Mouse (Mus musculus): ENCODE measurements around the gene Wdr66. TPM values are rescaled to one million over a fixed set of nuclear protein-coding genes. Genes with fewer than 3 reads are reported as not detected.

Gene Wdr66
- polyA plus RNA-seq, 1 experiment from 2014 or later = 6.8 TPM

DNA sequence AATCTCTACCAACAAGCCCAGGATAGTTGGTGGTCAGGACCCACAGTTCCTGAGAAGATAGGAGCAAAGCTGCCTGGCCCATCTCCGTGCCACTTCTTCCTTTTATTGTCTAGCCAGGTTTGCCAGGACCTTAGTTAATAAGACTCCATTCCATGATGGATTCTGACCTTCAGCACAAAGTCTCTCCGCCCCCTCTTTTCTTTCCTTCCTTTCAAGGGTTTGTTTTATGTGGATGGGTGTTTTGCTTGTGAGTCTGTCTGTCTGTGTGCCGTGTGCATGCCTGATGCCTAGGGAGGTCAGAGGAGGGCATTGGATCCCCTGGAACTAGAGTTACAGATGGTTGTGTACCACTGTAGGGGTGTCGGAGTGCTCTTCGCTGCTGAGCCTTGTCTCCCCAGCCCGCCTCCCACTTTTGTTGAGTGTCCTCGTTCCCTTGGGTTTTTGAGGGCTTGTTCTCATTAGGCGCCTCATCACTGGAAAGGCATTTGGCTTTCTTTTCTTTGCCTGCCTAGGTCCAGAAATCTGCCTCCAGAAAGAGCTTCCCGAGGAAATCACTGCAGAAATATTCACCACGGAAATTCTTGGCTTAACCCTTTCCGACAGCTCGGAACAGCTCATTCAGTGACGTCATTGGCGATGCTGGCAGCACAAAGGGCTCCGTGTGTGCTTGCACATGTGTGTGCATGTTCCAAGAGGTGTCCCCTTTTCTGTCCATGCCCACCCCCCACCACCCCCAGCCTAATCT lies 74.3 kb downstream of the Wdr66 start:
- ATAC-seq (replicated peaks; ENCODE audit: insufficient number of reproducible peaks, low FRiP score, low TSS enrichment, low read depth) = no peak
- Histone ChIP-seq H3K36me3 (replicated peaks; ENCODE audit: control insufficient read depth, insufficient read depth, low read depth, low read length) (no peaks in the 10 kb centered on the region), H3K4me2 (ENCODE audit: low read depth, low read length) (no peak overlapping the region), H3K4me1 (ENCODE audit: control insufficient read depth, insufficient read depth, low read length) (no peaks in the 10 kb centered on the region; the same call in 1 of the 2 replicates), H3K4me3 (ENCODE audit: low read depth, low read length) (no peak overlapping the region), H3K27me3 (ENCODE audit: control insufficient read depth, insufficient read depth, low read length) (no peaks in the 10 kb centered on the region), H3K9me3 (replicated peaks; ENCODE audit: control insufficient read depth, low read length) (no peaks in the 10 kb centered on the region), H3K27ac (replicated peaks; ENCODE audit: low read depth, low read length) (no peak overlapping the region), H3K9ac (replicated peaks; ENCODE audit: low read length) (no peak overlapping the region)
- peak; percentile 18 for DNase-seq (ENCODE audit: low spot score)
- WGBS = 72% methylated on average over 15 of the region's 15 CpGs

DNA sequence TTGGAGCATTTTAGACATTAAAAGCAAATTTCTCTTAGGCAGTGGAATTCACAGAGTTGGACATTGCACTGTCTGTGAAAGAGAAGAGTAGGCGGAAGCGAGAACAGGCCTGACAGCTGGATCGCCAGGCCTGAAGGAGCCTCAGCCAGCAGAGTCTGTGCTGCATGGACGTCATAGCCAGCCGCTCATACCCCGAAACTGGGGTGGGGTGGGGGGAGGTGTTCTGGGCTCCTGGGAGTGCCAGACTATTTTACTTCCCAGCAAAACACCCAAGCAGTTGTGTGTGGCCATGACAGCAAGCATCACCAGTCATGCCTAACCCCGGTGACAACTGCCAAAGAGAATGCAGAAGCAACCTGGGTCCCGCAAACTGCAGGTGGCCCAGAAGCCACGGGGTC lies 74.8 kb downstream of the Wdr66 start:
- H3K4me3 ChIP-seq (ENCODE audit: low read depth, low read length) = no peak overlapping the region
- ATAC-seq (replicated peaks; ENCODE audit: insufficient number of reproducible peaks, low FRiP score, low TSS enrichment, low read depth) (no peak), DNase-seq (ENCODE audit: low spot score) (no peak)
- no peaks in the 10 kb centered on the region for H3K36me3 ChIP-seq (replicated peaks; ENCODE audit: control insufficient read depth, insufficient read depth, low read depth, low read length)
- no peak overlapping the region for H3K4me2 ChIP-seq (ENCODE audit: low read depth, low read length)
- no peaks in the 10 kb centered on the region; the same call in 1 of the 2 replicates for H3K4me1 ChIP-seq (ENCODE audit: control insufficient read depth, insufficient read depth, low read length)
- no peak overlapping the region for H3K27ac ChIP-seq (replicated peaks; ENCODE audit: low read depth, low read length)
- H3K9me3 ChIP-seq (replicated peaks; ENCODE audit: control insufficient read depth, low read length) = no peaks in the 10 kb centered on the region
- WGBS = 81% methylated on average over 9 of the region's 9 CpGs
- H3K9ac ChIP-seq (replicated peaks; ENCODE audit: low read length) = no peak overlapping the region
- no peaks in the 10 kb centered on the region for H3K27me3 ChIP-seq (ENCODE audit: control insufficient read depth, insufficient read depth, low read length)

DNA sequence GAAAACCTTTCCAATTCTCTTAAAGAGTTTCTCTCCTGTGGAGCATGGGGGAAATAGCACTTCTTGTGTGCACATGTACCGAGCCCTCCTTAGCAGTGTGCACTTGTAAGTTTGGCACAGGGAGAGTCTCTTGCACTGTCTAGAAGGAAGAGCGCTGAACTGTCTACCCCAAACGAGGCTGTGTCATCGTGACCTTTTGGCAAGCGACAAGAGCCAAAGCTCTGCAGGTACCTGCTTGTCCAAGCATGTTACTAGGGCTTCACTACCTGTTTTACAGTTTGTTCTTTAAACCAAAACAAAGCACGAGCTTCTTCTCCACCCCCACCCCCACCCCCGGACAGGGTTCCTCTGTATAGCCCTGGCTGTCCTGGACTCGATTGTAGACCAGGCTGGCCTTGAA lies 75.8 kb downstream of the Wdr66 start:
- Histone ChIP-seq H3K4me1 (ENCODE audit: control insufficient read depth, insufficient read depth, low read length) (no peaks in the 10 kb centered on the region; the same call in 1 of the 2 replicates), H3K27me3 (ENCODE audit: control insufficient read depth, insufficient read depth, low read length) (no peaks in the 10 kb centered on the region), H3K27ac (replicated peaks; ENCODE audit: low read depth, low read length) (no peak overlapping the region), H3K4me2 (ENCODE audit: low read depth, low read length) (no peak overlapping the region), H3K36me3 (replicated peaks; ENCODE audit: control insufficient read depth, insufficient read depth, low read depth, low read length) (no peaks in the 10 kb centered on the region), H3K9me3 (replicated peaks; ENCODE audit: control insufficient read depth, low read length) (no peaks in the 10 kb centered on the region), H3K4me3 (ENCODE audit: low read depth, low read length) (no peak overlapping the region), H3K9ac (replicated peaks; ENCODE audit: low read length) (no peak overlapping the region)
- no peak for ATAC-seq (replicated peaks; ENCODE audit: insufficient number of reproducible peaks, low FRiP score, low TSS enrichment, low read depth)
- 83% methylated on average over 8 of the region's 8 CpGs for WGBS
- no peak for DNase-seq (ENCODE audit: low spot score)

DNA sequence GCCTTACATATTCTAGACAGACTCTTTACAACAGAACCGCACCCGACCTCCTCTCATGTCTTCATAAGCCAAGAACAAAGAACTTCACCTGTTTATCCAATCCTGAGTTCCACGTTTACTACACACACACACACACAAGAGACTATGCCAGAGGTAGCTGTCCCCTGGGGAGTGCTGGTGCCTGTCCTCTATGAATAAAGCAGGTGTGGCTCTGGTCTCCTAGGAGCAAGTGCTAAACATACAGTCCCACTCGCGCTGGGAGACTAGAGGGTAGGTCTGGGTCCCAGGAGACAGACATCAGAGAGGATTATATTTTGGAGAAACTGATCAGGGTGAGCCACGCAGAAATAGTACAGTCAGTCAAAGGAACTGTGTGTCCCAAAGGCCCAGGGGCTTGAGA lies 81.7 kb downstream of the Wdr66 start:
- Histone ChIP-seq H3K36me3 (replicated peaks; ENCODE audit: control insufficient read depth, insufficient read depth, low read depth, low read length) (no peaks in the 10 kb centered on the region), H3K9me3 (replicated peaks; ENCODE audit: control insufficient read depth, low read length) (no peaks in the 10 kb centered on the region), H3K4me1 (ENCODE audit: control insufficient read depth, insufficient read depth, low read length) (no peaks in the 10 kb centered on the region), H3K4me2 (ENCODE audit: low read depth, low read length) (no peak overlapping the region), H3K27ac (replicated peaks; ENCODE audit: low read depth, low read length) (no peak overlapping the region), H3K4me3 (ENCODE audit: low read depth, low read length) (no peak overlapping the region), H3K27me3 (ENCODE audit: control insufficient read depth, insufficient read depth, low read length) (no peaks in the 10 kb centered on the region), H3K9ac (replicated peaks; ENCODE audit: low read length) (no peak overlapping the region)
- ATAC-seq (replicated peaks; ENCODE audit: insufficient number of reproducible peaks, low FRiP score, low TSS enrichment, low read depth) = no peak
- no peak for DNase-seq (ENCODE audit: low spot score)
- WGBS = 87% methylated on average over 6 of the region's 6 CpGs

DNA sequence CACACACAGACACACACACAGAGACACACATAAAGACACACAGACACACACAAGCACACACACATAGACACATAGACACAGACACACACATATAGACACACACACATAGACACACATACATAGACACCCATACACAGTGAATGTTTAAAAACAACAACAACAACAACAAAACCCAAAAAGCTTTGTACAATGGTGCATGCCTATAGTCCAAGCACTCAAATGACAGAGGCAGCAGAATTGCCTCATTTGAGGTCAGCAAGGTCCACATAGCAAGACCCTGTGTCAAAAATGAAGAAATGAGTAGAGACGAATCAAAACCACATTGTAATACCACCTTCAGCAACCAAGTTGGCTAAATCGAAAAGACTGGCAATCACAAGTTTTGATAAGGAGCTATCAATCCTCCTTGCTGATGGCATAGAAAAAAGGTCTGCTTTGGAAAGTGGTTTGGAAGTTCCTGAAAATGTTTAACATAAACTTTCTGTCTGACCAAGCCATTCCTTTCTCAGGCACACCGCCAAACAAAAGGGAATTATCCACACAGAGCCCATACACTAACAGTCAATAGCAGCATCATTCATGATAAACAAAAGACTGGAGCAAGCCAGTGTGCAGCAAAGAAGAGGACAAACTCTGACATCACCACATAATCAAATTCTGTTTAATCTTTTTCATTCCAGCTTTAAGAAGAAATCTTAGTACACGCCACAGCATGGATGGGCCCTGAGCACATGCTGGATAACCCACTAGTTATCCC lies 84.5 kb downstream of the Wdr66 start:
- Histone ChIP-seq H3K27me3 (ENCODE audit: control insufficient read depth, insufficient read depth, low read length) (no peaks in the 10 kb centered on the region), H3K4me1 (ENCODE audit: control insufficient read depth, insufficient read depth, low read length) (no peaks in the 10 kb centered on the region), H3K9ac (replicated peaks; ENCODE audit: low read length) (no peak overlapping the region), H3K27ac (replicated peaks; ENCODE audit: low read depth, low read length) (no peak overlapping the region), H3K9me3 (replicated peaks; ENCODE audit: control insufficient read depth, low read length) (no peaks in the 10 kb centered on the region), H3K4me2 (ENCODE audit: low read depth, low read length) (no peak overlapping the region), H3K36me3 (replicated peaks; ENCODE audit: control insufficient read depth, insufficient read depth, low read depth, low read length) (no peaks in the 10 kb centered on the region), H3K4me3 (ENCODE audit: low read depth, low read length) (no peak overlapping the region)
- WGBS = 81% methylated on average over 4 of the region's 4 CpGs
- no peak for DNase-seq (ENCODE audit: low spot score)
- no peak for ATAC-seq (replicated peaks; ENCODE audit: insufficient number of reproducible peaks, low FRiP score, low TSS enrichment, low read depth)

DNA sequence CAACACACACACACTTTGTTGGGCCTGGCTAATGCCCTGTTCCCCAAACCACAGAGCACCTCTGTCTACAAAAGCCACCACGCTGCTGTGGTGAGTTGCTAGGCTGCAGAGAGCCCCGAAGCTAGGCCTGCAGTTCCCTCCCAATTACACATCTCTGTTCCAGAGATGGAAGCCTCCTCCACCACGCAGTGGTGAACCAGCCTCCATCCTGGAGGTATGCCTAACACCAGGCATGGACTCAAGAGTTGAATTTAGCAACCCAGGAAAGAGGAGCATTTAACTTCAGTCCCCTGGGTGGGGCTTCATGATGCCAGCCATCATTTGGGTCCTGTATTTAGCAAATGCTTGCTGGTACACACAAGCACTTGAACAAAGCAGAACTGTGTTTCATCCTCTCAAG lies 86.6 kb downstream of the Wdr66 start:
- Histone ChIP-seq H3K4me2 (ENCODE audit: low read depth, low read length) (no peak overlapping the region), H3K36me3 (replicated peaks; ENCODE audit: control insufficient read depth, insufficient read depth, low read depth, low read length) (no peaks in the 10 kb centered on the region), H3K4me3 (ENCODE audit: low read depth, low read length) (no peak overlapping the region), H3K9me3 (replicated peaks; ENCODE audit: control insufficient read depth, low read length) (no peaks in the 10 kb centered on the region), H3K27me3 (ENCODE audit: control insufficient read depth, insufficient read depth, low read length) (no peaks in the 10 kb centered on the region), H3K9ac (replicated peaks; ENCODE audit: low read length) (no peak overlapping the region), H3K4me1 (ENCODE audit: control insufficient read depth, insufficient read depth, low read length) (no peaks in the 10 kb centered on the region), H3K27ac (replicated peaks; ENCODE audit: low read depth, low read length) (no peak overlapping the region)
- 63% methylated on average over 3 of the region's 3 CpGs for WGBS
- ATAC-seq (replicated peaks; ENCODE audit: insufficient number of reproducible peaks, low FRiP score, low TSS enrichment, low read depth) = no peak
- DNase-seq (ENCODE audit: low spot score) = no peak

DNA sequence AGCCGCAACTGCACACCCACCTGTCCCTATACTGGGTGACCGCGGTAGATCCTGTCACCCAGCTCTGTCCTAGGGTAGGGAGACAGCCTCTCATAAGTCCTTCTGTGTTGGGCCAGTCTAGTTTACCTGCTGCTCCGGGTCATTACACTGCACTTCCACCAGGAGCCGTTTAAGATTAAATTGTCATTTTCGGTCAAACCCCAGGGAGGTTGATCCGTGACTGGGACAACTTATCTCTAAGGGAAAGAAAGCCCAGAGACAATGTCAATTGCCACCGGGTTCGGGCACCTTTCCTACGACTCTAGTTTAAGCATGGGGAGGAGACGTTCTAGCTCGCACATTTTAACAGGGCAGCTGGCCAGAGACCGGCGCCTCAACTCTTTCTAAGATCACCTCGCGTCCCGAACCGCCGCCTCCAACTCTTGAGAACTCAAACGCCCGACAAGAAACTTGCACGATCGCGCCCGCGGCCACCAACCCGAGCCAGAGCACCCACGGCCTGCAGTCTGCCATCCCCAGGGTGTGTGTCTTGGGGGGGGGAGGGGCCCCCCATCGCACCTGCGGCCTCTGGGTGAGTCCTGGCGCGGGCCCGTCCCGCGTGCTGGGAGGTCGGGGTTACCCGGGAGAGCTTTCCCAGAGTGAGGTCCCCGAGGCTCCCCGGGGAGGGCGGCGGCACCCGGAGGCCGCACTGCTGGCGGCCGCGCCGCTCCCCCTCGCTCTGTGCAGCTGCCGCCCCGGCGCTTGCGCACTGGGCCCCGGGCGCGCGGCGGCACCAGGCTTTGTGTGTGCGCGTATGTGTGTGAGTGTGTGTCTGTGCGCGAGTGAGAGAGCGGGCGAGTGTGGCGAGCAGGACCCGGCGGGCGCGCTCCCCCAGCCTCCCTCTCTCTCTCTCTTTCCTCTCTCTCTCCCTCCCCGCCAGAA lies 92.1 kb downstream of the Wdr66 start, which contains the start of gene Bcl7a:
Gene Bcl7a (plus strand): TSS at position 128 of the 921 bp plus-strand sequence.
- no peaks in the 10 kb centered on the region for H3K36me3 ChIP-seq (replicated peaks; ENCODE audit: control insufficient read depth, insufficient read depth, low read depth, low read length)
- WGBS = 1% methylated on average over 69 of the region's 69 CpGs
- H3K27ac ChIP-seq (replicated peaks; ENCODE audit: low read depth, low read length) = peak within 1 kb of the TSS; percentile 99
- peaks cover 6% of the 10 kb centered on the region; the same call in 1 of the 2 replicates for H3K4me1 ChIP-seq (ENCODE audit: control insufficient read depth, insufficient read depth, low read length)
- H3K9me3 ChIP-seq (replicated peaks; ENCODE audit: control insufficient read depth, low read length) = no peaks in the 10 kb centered on the region
- peak; percentile 93 for DNase-seq (ENCODE audit: low spot score)
- ATAC-seq (replicated peaks; ENCODE audit: insufficient number of reproducible peaks, low FRiP score, low TSS enrichment, low read depth) = peak; percentile 75
- H3K9ac ChIP-seq (replicated peaks; ENCODE audit: low read length) = peak within 1 kb of the TSS; percentile 99
- no peaks in the 10 kb centered on the region for H3K27me3 ChIP-seq (ENCODE audit: control insufficient read depth, insufficient read depth, low read length)
- H3K4me3 ChIP-seq (ENCODE audit: low read depth, low read length) = peak within 1 kb of the TSS; percentile 97
- peak within 1 kb of the TSS; percentile 90 for H3K4me2 ChIP-seq (ENCODE audit: low read depth, low read length)

Data from embryonic facial prominence, embryonic 11.5 days (tissue).